Mouse (Mus musculus): ENCODE data around the gene Jmy. TPM values are rescaled to one million over a fixed set of nuclear protein-coding genes. Genes with fewer than 3 reads are reported as not detected.
"Not testable (repeated sequence)": the region's sequence is repeated elsewhere in the genome, so short reads cannot be mapped to it uniquely, and the experiment has no call there.

The Jmy gene
- polyA plus RNA-seq, 1 experiment from 2014 or later = 3.2 TPM

DNA sequence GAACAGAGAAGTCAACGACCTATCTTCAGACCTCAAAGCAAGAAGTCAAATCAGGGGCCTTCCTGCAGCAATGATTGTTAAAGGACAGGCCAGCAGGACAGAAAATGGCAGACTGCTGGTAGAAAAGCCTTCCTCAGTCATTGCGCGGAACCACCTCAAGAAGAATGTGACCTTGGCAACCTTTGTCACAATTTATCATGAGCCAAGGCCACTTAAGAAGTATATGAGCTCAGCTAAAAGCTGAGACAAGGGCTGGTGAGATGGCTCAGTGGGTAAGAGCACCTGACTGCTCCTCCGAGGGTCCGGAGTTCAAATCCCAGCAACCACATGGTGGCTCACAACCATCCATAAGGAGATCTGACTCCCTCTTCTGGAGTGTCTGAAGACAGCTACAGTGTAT is 7.3 kb upstream of the Jmy start:
- H3K9me3 ChIP-seq (ENCODE audit: low read length); H3K9ac ChIP-seq (replicated peaks; ENCODE audit: low read length); H3K4me2 ChIP-seq (replicated peaks; ENCODE audit: low read depth, low read length); H3K27me3 ChIP-seq (ENCODE audit: insufficient read depth, low read length); ATAC-seq (ENCODE audit: low FRiP score, low TSS enrichment); H3K4me3 ChIP-seq (ENCODE audit: low read length); H3K27ac ChIP-seq (ENCODE audit: low read length); H3K4me1 ChIP-seq (ENCODE audit: insufficient read depth, low read length); H3K36me3 ChIP-seq (ENCODE audit: insufficient read depth, low read length): not testable (repeated sequence)
- WGBS = 70% methylated on average over 5 of the region's 5 CpGs

DNA sequence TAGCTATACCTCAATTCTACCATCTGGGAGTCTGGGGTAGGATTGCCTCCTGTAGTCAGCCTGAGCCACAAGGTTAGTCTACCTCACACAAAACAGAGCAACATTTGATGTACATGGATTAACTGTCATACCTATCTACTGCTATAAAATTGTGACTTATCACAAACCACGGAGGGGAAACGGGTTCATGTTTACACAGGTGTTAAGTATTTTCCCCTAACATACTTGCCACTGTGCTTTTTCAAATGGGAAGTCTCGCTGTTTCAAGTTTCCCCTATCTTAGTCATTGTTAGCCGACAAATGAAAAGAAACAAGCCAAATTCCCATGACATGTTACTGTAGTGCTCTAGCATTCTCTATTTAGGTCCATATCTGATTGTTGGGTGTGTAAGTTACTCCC is 2.1 kb upstream of the Jmy start:
- H3K27me3 ChIP-seq (ENCODE audit: insufficient read depth, low read length) = no peaks in the 10 kb centered on the region
- no peak overlapping the region for H3K27ac ChIP-seq (ENCODE audit: low read length)
- no peaks in the 10 kb centered on the region for H3K36me3 ChIP-seq (ENCODE audit: insufficient read depth, low read length)
- peaks cover 7% of the 10 kb centered on the region for H3K4me1 ChIP-seq (ENCODE audit: insufficient read depth, low read length)
- no peak overlapping the region for H3K4me3 ChIP-seq (ENCODE audit: low read length)
- ATAC-seq (ENCODE audit: low FRiP score, low TSS enrichment) = no peak
- H3K9ac ChIP-seq (replicated peaks; ENCODE audit: low read length) = no peak overlapping the region
- H3K9me3 ChIP-seq (ENCODE audit: low read length) = no peaks in the 10 kb centered on the region
- H3K4me2 ChIP-seq (replicated peaks; ENCODE audit: low read depth, low read length) = no peak overlapping the region
- WGBS = 30% methylated on average over 4 of the region's 4 CpGs

DNA sequence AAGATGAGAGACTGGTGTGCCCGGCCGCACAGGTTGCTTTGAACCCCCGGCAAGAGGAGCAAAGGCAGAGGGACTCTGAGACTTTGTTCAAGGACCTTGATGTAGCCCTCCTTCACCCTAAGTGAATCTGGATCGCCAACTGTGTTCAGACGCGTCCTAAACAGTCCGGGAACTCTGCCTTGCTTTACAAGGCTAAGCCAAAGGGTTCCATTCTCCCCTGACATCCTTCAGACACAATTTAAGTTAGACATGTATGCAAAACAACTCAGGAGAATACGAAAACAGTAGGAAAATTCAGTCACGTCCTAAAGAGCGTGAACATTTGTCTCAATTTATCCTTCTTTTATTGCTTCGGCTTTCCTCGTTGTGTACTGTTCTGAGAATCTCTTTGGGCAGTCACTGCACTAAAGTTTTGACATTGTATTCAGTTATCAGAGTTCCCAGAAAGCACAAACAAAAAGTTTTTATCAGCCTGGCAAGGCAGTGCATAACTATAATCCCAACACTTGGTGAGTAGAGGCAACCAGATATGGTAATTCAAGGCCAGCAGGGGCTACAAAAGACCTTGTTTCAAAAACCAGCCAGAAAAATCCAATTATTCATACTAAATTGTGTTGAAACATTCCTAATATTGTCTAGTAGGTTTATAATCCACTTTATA is 495 bp upstream of the Jmy start:
- Histone ChIP-seq H3K4me1 (ENCODE audit: insufficient read depth, low read length) (peaks cover 14% of the 10 kb centered on the region), H3K27me3 (ENCODE audit: insufficient read depth, low read length) (no peaks in the 10 kb centered on the region), H3K27ac (ENCODE audit: low read length) (peak overlapping the region; percentile 93), H3K4me3 (ENCODE audit: low read length) (peak overlapping the region; percentile 97), H3K4me2 (replicated peaks; ENCODE audit: low read depth, low read length) (peak overlapping the region; percentile 90), H3K9me3 (ENCODE audit: low read length) (no peaks in the 10 kb centered on the region), H3K36me3 (ENCODE audit: insufficient read depth, low read length) (no peaks in the 10 kb centered on the region), H3K9ac (replicated peaks; ENCODE audit: low read length) (peak overlapping the region; percentile 70)
- WGBS = 9% methylated on average over 12 of the region's 12 CpGs
- ATAC-seq (ENCODE audit: low FRiP score, low TSS enrichment) = no peak

DNA sequence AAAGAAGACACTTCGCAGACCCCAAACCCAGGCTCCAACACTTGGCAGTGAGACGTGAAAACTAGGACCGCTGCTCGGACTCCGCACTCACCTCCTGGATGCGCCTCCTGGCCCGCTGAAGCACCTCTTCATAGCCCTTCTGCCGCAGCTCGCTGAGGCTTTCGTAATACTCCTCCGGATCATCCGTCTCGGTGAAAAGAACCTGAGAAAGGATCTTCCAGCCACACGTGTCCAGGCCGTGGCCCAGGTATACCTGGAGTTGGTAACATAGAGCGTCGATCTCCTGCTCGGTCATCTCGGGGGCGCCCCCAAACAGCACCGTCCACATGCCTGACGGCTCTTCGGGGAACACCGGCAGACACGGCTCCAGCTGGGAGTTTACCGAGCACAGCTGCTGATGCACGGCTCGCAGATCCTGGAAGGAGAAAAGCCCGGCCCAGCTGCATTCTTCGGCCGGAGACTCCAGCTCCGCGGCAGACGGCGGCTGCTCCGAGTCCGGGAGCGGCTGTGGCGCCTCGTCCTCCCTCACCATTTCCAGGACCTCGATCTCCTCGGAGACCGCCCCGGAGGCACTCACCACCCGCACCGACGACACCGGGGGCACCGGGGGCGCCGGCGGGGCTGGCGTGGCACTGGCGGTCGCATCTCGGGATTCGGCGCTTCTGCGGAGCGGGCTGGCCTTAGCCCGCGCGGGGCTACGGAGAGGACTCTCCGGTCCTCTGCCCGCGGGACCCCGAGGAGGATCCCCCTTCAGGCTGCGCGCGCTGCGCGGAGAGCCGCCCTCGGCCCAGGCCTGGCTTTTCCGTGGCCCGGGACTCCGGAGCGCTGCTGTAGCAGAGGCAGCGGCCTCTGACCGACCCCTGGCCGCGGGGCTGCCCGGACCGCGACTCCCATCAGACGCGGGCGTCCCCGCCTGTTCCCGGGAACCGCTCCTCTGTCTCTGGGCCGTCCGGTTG is 1.1 kb downstream of the Jmy start:
- Histone ChIP-seq H3K9ac (replicated peaks; ENCODE audit: low read length) (peak overlapping the region; percentile 96), H3K4me2 (replicated peaks; ENCODE audit: low read depth, low read length) (peak overlapping the region; percentile 90), H3K36me3 (ENCODE audit: insufficient read depth, low read length) (no peaks in the 10 kb centered on the region), H3K4me1 (ENCODE audit: insufficient read depth, low read length) (peaks cover 15% of the 10 kb centered on the region), H3K27me3 (ENCODE audit: insufficient read depth, low read length) (no peaks in the 10 kb centered on the region), H3K4me3 (ENCODE audit: low read length) (peak overlapping the region; percentile 97), H3K27ac (ENCODE audit: low read length) (peak overlapping the region; percentile 93), H3K9me3 (ENCODE audit: low read length) (no peaks in the 10 kb centered on the region)
- peak; percentile 53 for ATAC-seq (ENCODE audit: low FRiP score, low TSS enrichment)
- whole genome bisulfite sequencing = under 1% methylated on average over 90 of the region's 94 CpGs

DNA sequence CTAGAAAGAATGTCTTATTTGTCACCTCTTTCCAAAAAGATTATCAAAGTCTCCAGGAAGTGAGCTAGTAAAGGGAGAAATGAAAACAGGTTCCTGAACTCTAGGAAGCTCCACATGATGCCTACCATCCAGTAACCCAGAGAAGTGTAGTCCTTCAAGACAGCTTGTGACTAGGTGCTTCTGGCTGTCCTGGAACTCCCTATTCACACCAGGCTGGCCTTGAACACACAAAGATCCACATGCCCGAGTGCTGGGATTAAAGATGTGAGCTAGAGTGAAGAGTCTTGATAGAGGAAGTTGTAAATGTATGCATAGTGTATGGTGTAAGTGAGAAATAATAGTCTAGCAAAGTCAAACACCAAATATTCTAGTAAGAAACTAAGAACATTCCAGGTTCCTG is 2.6 kb downstream of the Jmy start:
- H3K9me3 ChIP-seq (ENCODE audit: low read length) = no peaks in the 10 kb centered on the region

DNA sequence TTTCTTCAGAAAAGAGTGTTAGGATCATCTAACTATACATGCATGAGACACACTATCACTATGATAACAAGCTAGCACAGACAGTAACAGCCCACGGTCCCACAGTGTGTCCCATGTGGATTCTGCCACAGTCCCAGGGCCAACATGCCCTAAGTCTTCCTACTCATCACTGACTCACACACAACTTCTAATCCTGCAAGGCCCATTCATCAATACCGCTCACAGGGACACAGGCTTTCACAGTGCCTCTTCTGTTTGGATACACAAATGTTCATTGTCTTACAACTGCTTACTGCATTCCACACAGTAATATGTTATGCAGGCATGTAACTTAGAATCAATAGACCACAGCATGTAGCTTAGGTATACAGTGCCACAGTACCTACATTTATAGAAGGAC is 11.1 kb downstream of the Jmy start:
- WGBS = 82% methylated on average over 2 of the region's 2 CpGs
- H3K9ac ChIP-seq (replicated peaks; ENCODE audit: low read length) = no peak overlapping the region
- no peak overlapping the region for H3K4me3 ChIP-seq (ENCODE audit: low read length)
- no peak overlapping the region for H3K27ac ChIP-seq (ENCODE audit: low read length)
- no peak for ATAC-seq (ENCODE audit: low FRiP score, low TSS enrichment)
- H3K36me3 ChIP-seq (ENCODE audit: insufficient read depth, low read length) = peaks cover 8% of the 10 kb centered on the region; the same call in 1 of the 2 replicates
- no peaks in the 10 kb centered on the region for H3K27me3 ChIP-seq (ENCODE audit: insufficient read depth, low read length)
- no peaks in the 10 kb centered on the region for H3K9me3 ChIP-seq (ENCODE audit: low read length)
- H3K4me2 ChIP-seq (replicated peaks; ENCODE audit: low read depth, low read length) = no peak overlapping the region
- peaks cover 6% of the 10 kb centered on the region; the same call in 1 of the 2 replicates for H3K4me1 ChIP-seq (ENCODE audit: insufficient read depth, low read length)

More for the DNA sequence above, 2.6 kb downstream of the Jmy start:
- no peak for ATAC-seq (ENCODE audit: low FRiP score, low TSS enrichment)
- 0 out of 2 replicates have a peak overlapping the region, but pooled peaks have one; percentile 44 for H3K9ac ChIP-seq (replicated peaks; ENCODE audit: low read length)
- WGBS = 14% methylated on average over 1 of the region's 1 CpGs
- H3K36me3 ChIP-seq (ENCODE audit: insufficient read depth, low read length) = no peaks in the 10 kb centered on the region
- H3K27ac ChIP-seq (ENCODE audit: low read length) = no peak overlapping the region
- peaks cover 15% of the 10 kb centered on the region for H3K4me1 ChIP-seq (ENCODE audit: insufficient read depth, low read length)
- H3K4me2 ChIP-seq (replicated peaks; ENCODE audit: low read depth, low read length) = peak overlapping the region; percentile 90
- no peaks in the 10 kb centered on the region for H3K27me3 ChIP-seq (ENCODE audit: insufficient read depth, low read length)
- peak overlapping the region; percentile 42 for H3K4me3 ChIP-seq (ENCODE audit: low read length)

DNA sequence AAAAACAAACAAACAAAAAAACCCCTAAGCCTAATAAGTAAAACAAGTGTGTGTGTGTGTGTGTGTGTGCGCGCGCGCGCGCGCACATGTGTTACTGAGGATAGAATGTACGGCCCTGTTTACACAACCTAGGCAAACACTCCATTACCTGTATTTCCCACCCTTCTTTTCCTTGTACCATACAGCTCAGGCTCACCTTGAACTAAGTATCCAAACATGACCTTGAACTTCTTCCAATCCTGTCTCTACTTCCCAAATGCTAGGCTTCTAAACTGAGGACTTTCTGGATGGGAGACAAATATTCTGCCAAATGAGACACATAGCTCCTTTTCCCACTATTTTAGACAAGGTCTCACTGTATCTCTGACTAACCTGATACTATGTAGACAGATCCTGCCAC is 11.9 kb downstream of the Jmy start:
- Histone ChIP-seq H3K9ac (replicated peaks; ENCODE audit: low read length) (no peak overlapping the region), H3K4me3 (ENCODE audit: low read length) (no peak overlapping the region), H3K9me3 (ENCODE audit: low read length) (no peaks in the 10 kb centered on the region), H3K27ac (ENCODE audit: low read length) (no peak overlapping the region), H3K4me1 (ENCODE audit: insufficient read depth, low read length) (peaks cover 6% of the 10 kb centered on the region; the same call in 1 of the 2 replicates), H3K27me3 (ENCODE audit: insufficient read depth, low read length) (no peaks in the 10 kb centered on the region), H3K36me3 (ENCODE audit: insufficient read depth, low read length) (peaks cover 8% of the 10 kb centered on the region; the same call in 1 of the 2 replicates), H3K4me2 (replicated peaks; ENCODE audit: low read depth, low read length) (no peak overlapping the region)
- WGBS = 96% methylated on average over 8 of the region's 8 CpGs
- ATAC-seq (ENCODE audit: low FRiP score, low TSS enrichment) = no peak

DNA sequence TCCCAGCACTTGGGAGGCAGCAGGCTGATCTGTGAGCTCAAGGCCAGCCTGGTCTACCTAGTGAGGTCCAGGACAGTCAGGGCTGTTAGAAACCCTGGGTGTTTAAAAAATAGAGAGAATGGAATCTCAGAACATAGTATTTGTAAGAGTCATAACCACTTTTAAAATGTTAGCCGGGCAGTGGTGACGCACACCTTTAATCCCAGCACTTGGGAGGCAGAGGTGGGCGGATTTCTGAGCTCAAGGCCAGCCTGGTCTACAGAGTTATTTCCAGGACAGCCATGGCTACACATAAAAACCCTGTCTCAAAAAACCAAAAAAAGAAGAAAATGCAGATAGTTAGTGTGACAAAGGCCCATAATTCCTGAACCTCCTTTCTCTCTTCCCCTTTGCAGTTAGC is 15.3 kb downstream of the Jmy start:
- Histone ChIP-seq H3K27me3 (ENCODE audit: insufficient read depth, low read length) (no peaks in the 10 kb centered on the region), H3K27ac (ENCODE audit: low read length) (no peak overlapping the region), H3K4me1 (ENCODE audit: insufficient read depth, low read length) (peaks cover 6% of the 10 kb centered on the region; the same call in 1 of the 2 replicates), H3K9ac (replicated peaks; ENCODE audit: low read length) (no peak overlapping the region), H3K4me3 (ENCODE audit: low read length) (no peak overlapping the region), H3K36me3 (ENCODE audit: insufficient read depth, low read length) (peaks cover 8% of the 10 kb centered on the region), H3K4me2 (replicated peaks; ENCODE audit: low read depth, low read length) (no peak overlapping the region), H3K9me3 (ENCODE audit: low read length) (peaks cover 3% of the 10 kb centered on the region; the same call in 1 of the 2 replicates)
- no peak for ATAC-seq (ENCODE audit: low FRiP score, low TSS enrichment)
- WGBS = 97% methylated on average over 3 of the region's 3 CpGs

DNA sequence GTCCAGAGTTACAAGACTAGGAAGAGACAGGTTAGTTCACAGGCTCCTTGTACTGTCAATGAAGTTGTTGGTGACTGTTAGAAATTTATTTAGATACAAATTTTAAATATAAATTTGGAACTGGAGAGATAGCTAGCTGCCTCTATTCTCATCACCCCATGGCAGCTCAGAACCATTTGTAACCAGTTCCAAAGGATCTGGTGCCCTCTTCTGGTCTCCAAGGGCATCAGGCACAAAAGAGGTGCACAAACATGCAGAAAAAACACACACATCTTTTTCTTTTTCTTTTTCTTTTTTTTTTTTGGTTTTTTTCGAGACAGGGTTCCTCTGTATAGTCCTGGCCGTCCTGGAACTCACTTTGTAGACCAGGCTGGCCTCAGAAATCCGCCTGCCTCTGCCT is 18.5 kb downstream of the Jmy start:
- WGBS = 99% methylated on average over 3 of the region's 3 CpGs
- H3K9me3 ChIP-seq (ENCODE audit: low read length) = peaks cover 3% of the 10 kb centered on the region; the same call in 1 of the 2 replicates
- no peak overlapping the region for H3K4me3 ChIP-seq (ENCODE audit: low read length)
- H3K27ac ChIP-seq (ENCODE audit: low read length) = no peak overlapping the region
- no peak overlapping the region for H3K9ac ChIP-seq (replicated peaks; ENCODE audit: low read length)
- H3K36me3 ChIP-seq (ENCODE audit: insufficient read depth, low read length) = peaks cover 8% of the 10 kb centered on the region
- ATAC-seq (ENCODE audit: low FRiP score, low TSS enrichment) = no peak
- 0 out of 2 replicates have a peak, but pooled peaks cover 3% of the 10 kb centered on the region for H3K4me1 ChIP-seq (ENCODE audit: insufficient read depth, low read length)
- H3K27me3 ChIP-seq (ENCODE audit: insufficient read depth, low read length) = no peaks in the 10 kb centered on the region
- no peak overlapping the region for H3K4me2 ChIP-seq (replicated peaks; ENCODE audit: low read depth, low read length)
